Comparison of ENCODE assay signal across 25 mouse cellular contexts in genomic region chr8:122661894-122662293, GRCm38 (mm10). TPM values are rescaled to one million over a fixed set of nuclear protein-coding genes. Genes with fewer than 3 reads are reported as not detected.
DNase-seq lines count a peak whose midpoint lies in the region; ATAC-seq and TF ChIP-seq lines count a peak whose summit lies in the region.
"Had no signal": no experiment of that assay in that cellular context is flagged by ENCODE, and none has a peak within 500 bp of the region (broad histone marks: within the 10 kb centered on the region; RNA-seq: fewer than 3 reads in every experiment).

No protein-coding gene starts in this region.

- peaks cover 98% of the 10 kb centered on the region for H3K36me3 ChIP-seq in megakaryocyte, embryonic 14.5 days (replicated peaks; ENCODE audit: low read length)
- H3K36me3 ChIP-seq in limb, embryonic 10.5 days = no peaks in the 10 kb centered on the region; the same call in 1 of the 2 replicates
- H3K36me3 ChIP-seq in myocyte (ENCODE audit: control insufficient read depth, insufficient read depth) = no peaks in the 10 kb centered on the region
- H3K36me3 ChIP-seq: embryonic facial prominence, embryonic 13.5 days; embryonic facial prominence, embryonic 15.5 days; forebrain, embryonic 10.5 days; forebrain, embryonic 12.5 days had no signal

- H3K27me3 ChIP-seq in megakaryocyte, embryonic 14.5 days (replicated peaks) = no peaks in the 10 kb centered on the region
- H3K27me3 ChIP-seq in limb, embryonic 10.5 days (ENCODE audit: low read depth, poor library complexity, severe bottlenecking) = no peaks in the 10 kb centered on the region
- no peaks in the 10 kb centered on the region for H3K27me3 ChIP-seq in myocyte (ENCODE audit: control insufficient read depth, insufficient read depth, insufficient read length)
- H3K27me3 ChIP-seq: CH12.LX; embryonic facial prominence, embryonic 15.5 days; forebrain, embryonic 12.5 days had no signal

- no peak for DNase-seq in gastrocnemius, adult 2 months
- no peak for DNase-seq in gastrocnemius, postnatal 14 days
- DNase-seq in limb, embryonic 10.5 days (ENCODE audit: low spot score) = no peak
- DNase-seq in kidney, postnatal 25 days = no peak
- DNase-seq in kidney, adult 9 months = no peak
- DNase-seq: adrenal gland, adult 2 months; adrenal gland, postnatal 25 days; B cell, adult 2 months had no signal

- TF ChIP-seq POLR2A in myocyte (IDR thresholded peaks at IDR 0.05; ENCODE audit: insufficient read length, low read depth) = no peak

- H3K4me1 ChIP-seq in megakaryocyte, embryonic 14.5 days = peaks cover 99% of the 10 kb centered on the region
- peaks cover 98% of the 10 kb centered on the region for H3K4me1 ChIP-seq in limb, embryonic 10.5 days

- 74% methylated on average over 2 of the region's 2 CpGs for WGBS in limb, embryonic 10.5 days

- no peak overlapping the region for H3K4me3 ChIP-seq in gastrocnemius, adult 2 months
- peak overlapping the region; percentile 2 for H3K4me3 ChIP-seq in megakaryocyte, embryonic 14.5 days (replicated peaks)
- H3K4me3 ChIP-seq in limb, embryonic 10.5 days = no peak overlapping the region
- H3K4me3 ChIP-seq in myocyte = no peak overlapping the region
- H3K4me3 ChIP-seq: embryonic facial prominence, embryonic 13.5 days; embryonic facial prominence, embryonic 15.5 days; erythroblast, embryonic 14.5 days; forebrain, embryonic 10.5 days; forebrain, embryonic 12.5 days had no signal

- H3K27ac ChIP-seq in gastrocnemius, adult 2 months = peak overlapping the region; percentile 82
- H3K27ac ChIP-seq in limb, embryonic 10.5 days = peak overlapping the region; percentile 85
- H3K27ac ChIP-seq: embryonic facial prominence, embryonic 15.5 days; forebrain, embryonic 12.5 days had no signal

- peak overlapping the region; percentile 70 for H3K4me2 ChIP-seq in myocyte (ENCODE audit: low read depth)
- H3K4me2 ChIP-seq: forebrain, embryonic 12.5 days had no signal

- no peak for ATAC-seq in megakaryocyte, adult 5-6 weeks (ENCODE audit: poor library complexity, severe bottlenecking)
- ATAC-seq: CD4-positive, CD25-positive, alpha-beta regulatory T cell, adult 4 months had no signal

- intact Hi-C loops in gastrocnemius, adult 2 months (cut with DNase I) = loop anchor here (2.0 kb wide), 1 partner anchor 43 kb away; no protein-coding TSS in a partner anchor
- intact Hi-C loops in gastrocnemius, postnatal 14 days (cut with DNase I; ENCODE audit: low total_unique reads) = no loop called here

- no peak for TF ChIP-seq CTCF in gastrocnemius, adult 2 months (IDR thresholded peaks at IDR 0.05)

- H3K9me3 ChIP-seq in megakaryocyte, embryonic 14.5 days = no peaks in the 10 kb centered on the region
- no peaks in the 10 kb centered on the region for H3K9me3 ChIP-seq in limb, embryonic 10.5 days (replicated peaks)
- H3K9me3 ChIP-seq: embryonic facial prominence, embryonic 13.5 days; embryonic facial prominence, embryonic 15.5 days; forebrain, embryonic 10.5 days; forebrain, embryonic 12.5 days; G1E had no signal

- H3K79me2 ChIP-seq in myocyte (ENCODE audit: control insufficient read depth, insufficient read depth) = no peaks in the 10 kb centered on the region

- no peak overlapping the region for H3ac ChIP-seq in myocyte (ENCODE audit: control insufficient read depth, insufficient read length)

TF ChIP-seq in myocyte, 11 proteins besides CTCF, POLR2A, EP300 and RAD21:
- TF ChIP-seq MYOD1 (IDR thresholded peaks at IDR 0.05; ENCODE audit: control insufficient read depth in 1 of 3, insufficient read length in 2 of 3, low read depth in 2 of 3) = no peak
- no peak for TF ChIP-seq E2F4 (IDR thresholded peaks at IDR 0.05; ENCODE audit: insufficient read depth)
- TF ChIP-seq MYOG (IDR thresholded peaks at IDR 0.05; ENCODE audit: control insufficient read depth in 1 of 3, insufficient read depth in 1 of 3, insufficient read length in 2 of 3, low read depth in 2 of 3) = no peak
- TF ChIP-seq TCF12 (IDR thresholded peaks at IDR 0.05; ENCODE audit: insufficient read depth, poor library complexity, severe bottlenecking) = no peak
- no peak for TF ChIP-seq TCF3 (IDR thresholded peaks at IDR 0.05; ENCODE audit: insufficient read length, low read depth)
- TF ChIP-seq MAX (IDR thresholded peaks at IDR 0.05; ENCODE audit: low read depth) = no peak
- no peak for TF ChIP-seq REST (IDR thresholded peaks at IDR 0.05; ENCODE audit: insufficient read depth, insufficient read length)
- no peak for TF ChIP-seq CEBPB (IDR thresholded peaks at IDR 0.05; ENCODE audit: insufficient read depth, poor library complexity, severe bottlenecking)
- TF ChIP-seq SRF (IDR thresholded peaks at IDR 0.05; ENCODE audit: control insufficient read depth, insufficient read length, low read depth) = no peak
- TF ChIP-seq USF1 (IDR thresholded peaks at IDR 0.05; ENCODE audit: low read depth) = no peak
- TF ChIP-seq POLR2AphosphoS2 (IDR thresholded peaks at IDR 0.05; ENCODE audit: insufficient read length, low read depth) = no peak

RNA-seq across cellular contexts. Expression of gene Cbfa2t3, which starts 37.0 kb away (rescaled TPM):
- total RNA-seq in gastrocnemius, adult 2 months (2021) = 10 to 100 TPM; 18.8 to 23.4 TPM
- 10 to 100 TPM; 19.5 to 23.2 TPM for total RNA-seq in gastrocnemius, postnatal 14 days (2021)
- 54.9 and 189 TPM in 2 replicates for polyA plus RNA-seq in megakaryocyte, embryonic 14.5 days (2012; ENCODE audit: insufficient read depth, low replicate concordance)
- total RNA-seq in megakaryocyte, adult 5-6 weeks (2015) = 29.5 and 30.0 TPM in 2 replicates
- total RNA-seq in megakaryocyte, adult 5-6 weeks (2017) = 25.1 and 26.5 TPM in 2 replicates
- polyA plus RNA-seq in limb, embryonic 10.5 days (2016; fragmentation: Nextera tagmentation; extraction: Ambion mirVana) = 2.0 and 2.8 TPM in 2 replicates
- 29.5 TPM for polyA plus RNA-seq in myocyte (2012; fragmentation: generic; extraction: Trizol)

RNA-seq across cellular contexts. Expression of gene Pabpn1l, which starts 39.4 kb away (rescaled TPM):
- not detected for total RNA-seq in gastrocnemius, adult 2 months (2021)
- total RNA-seq in gastrocnemius, postnatal 14 days (2021) = not detected
- polyA plus RNA-seq in megakaryocyte, embryonic 14.5 days (2012; ENCODE audit: insufficient read depth, low replicate concordance) = 0.25 TPM in 1 of 2 replicates, not detected in the other
- 0.27 TPM in 1 of 2 replicates, not detected in the other for total RNA-seq in megakaryocyte, adult 5-6 weeks (2015)
- total RNA-seq in megakaryocyte, adult 5-6 weeks (2017) = not detected in 2 replicates
- polyA plus RNA-seq in limb, embryonic 10.5 days (2016; fragmentation: Nextera tagmentation; extraction: Ambion mirVana) = not detected in 2 replicates
- polyA plus RNA-seq in myocyte (2012; fragmentation: generic; extraction: Trizol) = 0.55 TPM
- total RNA-seq: adrenal gland, adult 2 months; adrenal gland, postnatal 10 days; adrenal gland, postnatal 25 days; CH12.LX had no signal
- polyA plus RNA-seq: adrenal gland, adult 2 months; CD4-positive, CD25-positive, alpha-beta regulatory T cell, adult 4 months; cerebellum, adult 2 months; cortical plate, adult 2 months; embryonic facial prominence, embryonic 11.5 days; embryonic facial prominence, embryonic 13.5 days; erythroblast, embryonic 14.5 days; forebrain, embryonic 10.5 days; forebrain, embryonic 12.5 days; forebrain, embryonic 14.5 days; forebrain, embryonic 16.5 days; G1E had no signal

RNA-seq across cellular contexts. Expression of gene Trappc2l, which starts 50.5 kb away (rescaled TPM):
- 10 to 100 TPM; 39.3 to 45.5 TPM for total RNA-seq in gastrocnemius, adult 2 months (2021)
- total RNA-seq in gastrocnemius, postnatal 14 days (2021) = 10 to 100 TPM; 47.5 TPM
- polyA plus RNA-seq in megakaryocyte, embryonic 14.5 days (2012; ENCODE audit: insufficient read depth, low replicate concordance) = 2.2 TPM in 1 of 2 replicates, not detected in the other
- total RNA-seq in megakaryocyte, adult 5-6 weeks (2015) = 85.8 and 88.2 TPM in 2 replicates
- 33.0 and 37.6 TPM in 2 replicates for total RNA-seq in megakaryocyte, adult 5-6 weeks (2017)
- polyA plus RNA-seq in limb, embryonic 10.5 days (2016; fragmentation: Nextera tagmentation; extraction: Ambion mirVana) = 49.4 and 51.5 TPM in 2 replicates
- 95.7 TPM for polyA plus RNA-seq in myocyte (2012; fragmentation: generic; extraction: Trizol)

RNA-seq across cellular contexts. Expression of gene Galns, which starts 50.6 kb away (rescaled TPM):
- total RNA-seq in gastrocnemius, adult 2 months (2021) = 1 to 10 TPM; 1.0 to 1.1 TPM
- 1 to 10 TPM; 2.9 to 3.6 TPM for total RNA-seq in gastrocnemius, postnatal 14 days (2021)
- 12.6 and 15.3 TPM in 2 replicates for polyA plus RNA-seq in megakaryocyte, embryonic 14.5 days (2012; ENCODE audit: insufficient read depth, low replicate concordance)
- total RNA-seq in megakaryocyte, adult 5-6 weeks (2015) = 52.6 and 53.0 TPM in 2 replicates
- total RNA-seq in megakaryocyte, adult 5-6 weeks (2017) = 57.5 and 63.1 TPM in 2 replicates
- polyA plus RNA-seq in limb, embryonic 10.5 days (2016; fragmentation: Nextera tagmentation; extraction: Ambion mirVana) = 4.0 and 5.7 TPM in 2 replicates
- 17.6 TPM for polyA plus RNA-seq in myocyte (2012; fragmentation: generic; extraction: Trizol)
